Mouse (Mus musculus) embryo, embryonic 10.5 days (tissue): ENCODE measurements around the gene Zfp574.
"Not testable (repeated sequence)": the region's sequence is repeated elsewhere in the genome, so short reads cannot be mapped to it uniquely, and the experiment has no call there.

ENCODE experiments used
- DNase-seq: peaks from one replicate; pipeline ENCODE4 v3.0.0-alpha.2; 2015; ENCODE audit warnings: low spot score

The Zfp574 gene

GRCm38 (mm10) chr7:25071979-25072715, at the start of gene Zfp574, which contains the start of gene Grik5:
TSS of gene Zfp574 (plus strand) at chr7:25072567.
TSS of gene Grik5 (minus strand) at chr7:25072346.
- DNase-seq, result peak; percentile 26

- peak; percentile 46 for DNase-seq
Observed at GRCm38 (mm10) chr7:25025855-25026439, 46.4 kb upstream of the Zfp574 start.

GRCm38 (mm10) chr7:25026452-25026851, 45.9 kb upstream of the Zfp574 start:
- no peak for DNase-seq

GRCm38 (mm10) chr7:25030032-25030753, 42.2 kb upstream of the Zfp574 start:
- DNase-seq, result peak; percentile 93

GRCm38 (mm10) chr7:25031528-25031927, 40.8 kb upstream of the Zfp574 start:
- no peak for DNase-seq

- DNase-seq, result no peak
Observed at GRCm38 (mm10) chr7:25034796-25035195, 37.6 kb upstream of the Zfp574 start.

GRCm38 (mm10) chr7:25035916-25036315, 36.5 kb upstream of the Zfp574 start:
- DNase-seq, result peak; percentile 84

GRCm38 (mm10) chr7:25041921-25042320, 30.4 kb upstream of the Zfp574 start:
- no peak for DNase-seq

GRCm38 (mm10) chr7:25044599-25044998, 27.8 kb upstream of the Zfp574 start:
- DNase-seq, result not testable (repeated sequence)

- DNase-seq, result no peak
Observed at GRCm38 (mm10) chr7:25047363-25047762, 25.0 kb upstream of the Zfp574 start.

GRCm38 (mm10) chr7:25049295-25049930, 23.0 kb upstream of the Zfp574 start:
- DNase-seq, result no peak

GRCm38 (mm10) chr7:25052587-25052986, 19.8 kb upstream of the Zfp574 start:
- no peak for DNase-seq

- no peak for DNase-seq
Observed at GRCm38 (mm10) chr7:25056951-25057350, 15.4 kb upstream of the Zfp574 start.

- no peak for DNase-seq
Observed at GRCm38 (mm10) chr7:25057888-25058287, 14.5 kb upstream of the Zfp574 start.

GRCm38 (mm10) chr7:25058394-25058793, 14.0 kb upstream of the Zfp574 start:
- DNase-seq, result no peak

- no peak for DNase-seq
Observed at GRCm38 (mm10) chr7:25058836-25059235, 13.5 kb upstream of the Zfp574 start.

GRCm38 (mm10) chr7:25063346-25063745, 9.0 kb upstream of the Zfp574 start:
- DNase-seq, result no peak

GRCm38 (mm10) chr7:25063900-25064299, 8.5 kb upstream of the Zfp574 start:
- no peak for DNase-seq

- DNase-seq, result no peak
Observed at GRCm38 (mm10) chr7:25067338-25067737, 5.0 kb upstream of the Zfp574 start.

- DNase-seq, result no peak
Observed at GRCm38 (mm10) chr7:25067909-25068656, 4.3 kb upstream of the Zfp574 start.

- DNase-seq, result peak; percentile 69
Observed at GRCm38 (mm10) chr7:25068724-25069123, 3.6 kb upstream of the Zfp574 start.
